Mouse (Mus musculus) naive thymus-derived CD4-positive, alpha-beta T cell, adult 2 months (primary cell): ENCODE data around the gene Pde4d.

ENCODE experiments used
- DNase-seq: peaks from one replicate; pipeline ENCODE4 v3.0.0-alpha.2; 2011; ENCODE audit warnings: low read depth

Gene Pde4d

GRCm38 (mm10) chr13:109568638-109569468, 1119.1 kb downstream of the Pde4d start:
- no peak for DNase-seq

- no peak for DNase-seq
Observed at GRCm38 (mm10) chr13:109569491-109569890, 1119.7 kb downstream of the Pde4d start.

- no peak for DNase-seq
Observed at GRCm38 (mm10) chr13:109576725-109577124, 1127.0 kb downstream of the Pde4d start.

- DNase-seq, result no peak
Observed at GRCm38 (mm10) chr13:109577454-109577853, 1127.7 kb downstream of the Pde4d start.

GRCm38 (mm10) chr13:109577901-109578300, 1128.2 kb downstream of the Pde4d start:
- DNase-seq, result no peak

DNA sequence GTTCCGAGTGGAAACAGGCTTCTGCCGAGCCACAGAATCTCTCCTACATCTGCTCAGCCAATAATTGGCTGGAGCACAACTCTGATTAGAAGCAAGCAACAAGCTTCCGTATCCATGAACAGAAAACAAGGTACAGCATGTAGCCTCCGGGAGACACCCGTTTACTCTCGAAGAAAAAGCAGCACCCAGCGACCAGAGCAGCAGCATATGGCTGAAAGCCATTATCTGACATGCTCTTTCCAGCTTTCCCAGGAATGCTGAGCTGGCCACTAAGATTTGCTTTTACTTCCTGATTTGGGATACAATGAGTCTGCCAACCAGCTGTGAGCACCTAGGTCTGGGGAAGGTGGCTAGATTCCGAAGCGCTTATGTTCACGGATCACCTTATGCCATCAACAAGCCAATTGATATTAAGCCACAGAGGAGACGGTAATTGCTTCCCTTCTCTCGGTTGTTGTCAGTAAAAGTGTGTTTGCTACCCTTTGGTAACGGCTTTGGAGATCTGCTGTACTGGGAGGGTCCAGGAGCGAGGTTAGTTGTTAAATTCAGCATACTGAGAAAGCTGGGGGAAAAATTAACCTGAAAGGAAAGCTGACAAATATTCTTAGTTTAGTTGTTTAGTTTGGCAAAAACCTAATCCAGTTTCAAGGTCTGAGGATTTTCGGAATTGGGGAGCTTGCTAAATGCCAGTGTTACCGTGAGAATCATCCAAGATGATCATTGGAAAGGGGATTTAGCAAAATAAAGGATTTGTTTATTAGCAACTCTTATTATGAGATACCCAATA, 1131.7 kb downstream of the Pde4d start:
- no peak for DNase-seq

DNA sequence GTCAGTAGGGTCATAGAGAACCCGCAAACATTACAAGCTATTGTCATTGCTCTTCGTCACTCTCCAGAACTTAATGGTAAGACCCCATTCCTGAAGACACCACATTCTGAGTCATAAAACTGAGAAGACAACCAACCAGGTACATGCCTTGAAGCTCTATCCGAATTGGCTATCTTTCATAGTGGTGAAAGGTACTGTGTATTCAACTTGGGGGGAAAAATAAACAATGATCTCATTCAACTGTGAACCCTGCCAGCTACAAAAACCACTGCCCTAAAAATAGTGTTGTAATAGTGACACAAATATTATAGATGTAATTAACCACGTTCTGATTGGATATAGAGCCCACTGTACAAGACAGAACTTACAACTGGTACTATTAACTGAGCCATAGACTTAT, 1140.3 kb downstream of the Pde4d start:
- no peak for DNase-seq

- no peak for DNase-seq
Observed at GRCm38 (mm10) chr13:109592192-109592797, 1142.5 kb downstream of the Pde4d start.

GRCm38 (mm10) chr13:109599711-109600110, 1150.0 kb downstream of the Pde4d start:
- no peak for DNase-seq

- no peak for DNase-seq
Observed at GRCm38 (mm10) chr13:109604017-109604416, 1154.3 kb downstream of the Pde4d start.

- no peak for DNase-seq
Observed at GRCm38 (mm10) chr13:109605140-109605539, 1155.4 kb downstream of the Pde4d start.

- no peak for DNase-seq
Observed at GRCm38 (mm10) chr13:109609106-109609804, 1159.5 kb downstream of the Pde4d start.

- peak; percentile 38 for DNase-seq
Observed at GRCm38 (mm10) chr13:109609805-109610187, 1160.0 kb downstream of the Pde4d start.

DNA sequence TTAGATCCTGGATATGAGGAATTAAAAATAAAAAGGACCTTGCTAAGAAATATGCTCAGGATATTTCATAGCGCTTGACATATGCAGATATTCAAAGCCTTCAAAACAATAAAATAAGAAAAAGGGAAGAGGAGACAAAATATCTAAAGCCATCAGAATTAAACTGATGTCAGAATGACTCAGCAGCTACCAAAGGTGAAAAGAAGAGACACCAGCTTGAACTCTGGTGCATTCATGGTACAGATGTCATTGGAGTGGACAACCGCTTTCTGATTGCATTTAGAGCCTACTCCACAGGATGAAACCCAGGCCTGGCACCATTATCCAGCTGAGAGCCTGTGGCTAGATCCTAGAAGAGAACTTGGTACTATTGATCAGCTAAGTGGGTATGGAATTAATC, 1161.0 kb downstream of the Pde4d start:
- DNase-seq, result no peak

DNA sequence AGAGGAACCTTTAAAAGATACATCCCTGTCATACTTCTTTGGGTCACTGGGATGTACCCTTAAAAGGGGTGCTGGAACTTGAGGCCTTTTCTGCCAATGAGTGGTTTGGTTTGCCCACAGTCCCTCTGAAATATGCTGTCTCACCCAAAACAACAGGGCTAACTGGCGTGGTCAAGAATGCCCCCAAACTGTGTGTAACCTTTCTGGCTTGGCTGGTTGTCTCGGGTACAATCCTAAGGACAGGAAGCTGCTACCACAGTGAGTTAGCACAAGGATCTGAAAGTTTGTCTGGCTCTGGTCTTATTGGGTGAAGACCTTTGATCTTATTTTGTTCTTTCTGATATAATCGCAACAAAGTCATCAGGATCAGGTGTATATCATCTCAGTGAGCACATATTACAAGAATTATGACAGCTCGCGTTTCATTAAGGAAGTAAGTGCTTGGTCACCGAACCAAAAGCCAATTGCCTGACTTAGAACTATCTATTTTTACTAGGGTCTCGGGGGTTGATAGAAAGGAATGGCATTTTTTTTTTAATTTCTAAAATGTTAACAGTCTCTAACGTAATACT, 1165.6 kb downstream of the Pde4d start:
- DNase-seq, result no peak

GRCm38 (mm10) chr13:109615785-109616281, 1166.1 kb downstream of the Pde4d start:
- DNase-seq, result peak; percentile 22

- no peak for DNase-seq
Observed at GRCm38 (mm10) chr13:109619158-109619657, 1169.5 kb downstream of the Pde4d start.

- no peak for DNase-seq
Observed at GRCm38 (mm10) chr13:109622207-109622606, 1172.5 kb downstream of the Pde4d start.

DNA sequence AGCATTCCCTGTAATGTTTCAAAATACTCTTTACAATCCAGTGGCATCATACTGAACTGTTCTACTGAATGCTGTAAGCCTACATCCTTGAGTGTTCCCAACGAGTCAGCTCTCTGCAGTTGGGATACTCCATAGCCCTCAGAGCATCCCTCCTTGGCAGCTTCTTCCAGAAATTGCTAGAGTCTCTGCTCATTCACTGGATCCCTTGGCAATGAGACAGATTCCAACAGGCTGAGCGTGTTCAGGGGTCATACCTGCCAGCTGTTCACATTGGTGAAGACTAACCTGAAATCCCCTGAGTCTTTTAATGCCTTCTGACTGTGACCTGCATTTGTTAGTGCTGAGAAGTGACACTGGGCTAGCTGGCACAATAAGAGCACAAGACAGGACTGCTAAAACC, 1173.5 kb downstream of the Pde4d start:
- DNase-seq, result no peak

DNA sequence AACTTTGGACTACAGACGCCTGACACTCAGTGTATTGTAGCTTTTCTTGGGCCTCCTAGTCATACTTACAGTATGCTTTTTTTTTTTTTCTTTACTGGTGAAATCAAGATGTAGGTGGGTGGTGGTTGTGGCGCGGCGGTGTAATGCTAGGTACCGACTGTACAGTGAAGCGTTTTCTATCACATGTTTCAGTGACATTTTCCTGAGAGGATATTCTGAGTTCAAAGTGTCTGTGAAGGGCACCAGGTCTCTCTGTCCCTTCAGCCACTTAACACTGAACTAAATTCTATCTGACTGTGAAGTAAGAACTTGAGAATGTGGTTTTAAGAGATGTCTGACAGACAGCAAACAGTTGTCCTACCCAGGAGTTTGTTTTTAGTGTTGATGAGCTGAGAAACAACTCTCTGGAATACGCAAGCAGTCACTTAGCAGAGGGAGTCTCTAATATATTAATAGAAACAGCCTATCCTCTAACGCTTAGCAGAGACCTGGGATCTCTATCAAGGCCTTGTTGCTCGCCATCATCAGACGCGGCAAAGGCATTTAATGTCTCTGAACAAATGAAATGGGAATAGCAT, 1175.1 kb downstream of the Pde4d start:
- no peak for DNase-seq
